Comparison of ENCODE assay signal across 28 mouse cellular contexts in the genomic region with DNA sequence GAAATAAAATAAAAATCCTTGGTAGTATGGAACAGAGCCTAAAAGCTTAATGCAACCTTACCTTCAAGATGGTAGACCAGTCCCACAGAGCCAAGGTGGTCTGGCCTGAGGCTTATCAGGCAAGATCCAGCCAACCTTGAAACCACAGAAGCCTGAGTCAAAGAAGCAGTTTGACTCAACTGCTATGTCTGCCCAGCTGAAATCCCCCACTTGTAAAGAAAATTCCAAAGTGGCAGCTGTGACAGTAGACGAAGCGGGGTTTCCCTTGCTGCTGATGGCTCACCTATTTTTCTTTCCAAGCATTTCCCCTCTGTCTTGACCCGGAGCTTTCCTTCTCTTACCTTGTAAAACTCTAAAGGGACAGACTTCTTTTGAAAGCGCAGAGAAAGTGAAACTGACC. TPM values are rescaled to one million over a fixed set of nuclear protein-coding genes. Genes with fewer than 3 reads are reported as not detected.
DNase-seq lines count a peak whose midpoint lies in the region; ATAC-seq and TF ChIP-seq lines count a peak whose summit lies in the region.
"Had no signal": no experiment of that assay in that cellular context is flagged by ENCODE, and none has a peak within 500 bp of the region (broad histone marks: within the 10 kb centered on the region; RNA-seq: fewer than 3 reads in every experiment).

No protein-coding gene starts in this region.

- H3K27me3 ChIP-seq in MEL (ENCODE audit: control insufficient read depth in 1 of 2, insufficient read depth in 2 of 2, low read length in 2 of 2) = peaks cover 2% of the 10 kb centered on the region in 2 experiments; a peak in 1 of 4 replicates
- H3K27me3 ChIP-seq in forebrain, embryonic 11.5 days (ENCODE audit: control insufficient read depth, insufficient read depth, low read length) = no peaks in the 10 kb centered on the region
- H3K27me3 ChIP-seq: heart, embryonic 15.5 days; liver, embryonic 15.5 days; midbrain, embryonic 12.5 days had no signal

- H3K4me1 ChIP-seq in MEL (ENCODE audit: control insufficient read depth in 1 of 2, insufficient read depth in 2 of 2, low read length in 2 of 2) = peaks cover 4 to 20% of the 10 kb centered on the region in 2 experiments
- H3K4me1 ChIP-seq in forebrain, embryonic 11.5 days (replicated peaks; ENCODE audit: control insufficient read depth, insufficient read depth, low read length) = no peaks in the 10 kb centered on the region
- H3K4me1 ChIP-seq: forebrain, embryonic 10.5 days; heart, embryonic 15.5 days; liver, embryonic 15.5 days; midbrain, embryonic 12.5 days had no signal

- DNase-seq in 416B (ENCODE audit: low read depth) = peak; percentile 45
- peak; percentile 58 for DNase-seq in A20 (ENCODE audit: low read depth, low spot score)
- DNase-seq in MEL (ENCODE audit: low read depth, low spot score) = peak; percentile 12
- DNase-seq in induced T-regulatory cell, adult 2 months (ENCODE audit: low read depth) = peak; percentile 1
- DNase-seq in urinary bladder, postnatal 10 days (ENCODE audit: low spot score) = no peak
- DNase-seq in forebrain, embryonic 11.5 days (ENCODE audit: low spot score) = no peak
- no peak for DNase-seq in retina, embryonic 14.5 days (ENCODE audit: low spot score)
- no peak for DNase-seq in testis, postnatal 14 days (ENCODE audit: low spot score)
- DNase-seq: adrenal gland, postnatal 10 days; cerebellum, adult 8-10 months; cerebellum, postnatal 36 days; forebrain, postnatal 0 days; heart, postnatal 4 days; kidney, postnatal 25 days; layer of hippocampus, postnatal 36 days; lung, postnatal 4 days; right cerebral cortex, postnatal 14 days had no signal

- no peak for TF ChIP-seq POLR2A in MEL (IDR thresholded peaks at IDR 0.05; ENCODE audit: control insufficient read depth in 1 of 2, insufficient read depth in 1 of 2, low read depth in 1 of 2, low read length in 2 of 2, poor library complexity in 1 of 2)

- no peak for TF ChIP-seq CTCF in MEL (IDR thresholded peaks at IDR 0.05 in 2 of 3, conservative IDR thresholded peaks at IDR 0.05 in 1 of 3; ENCODE audit: control insufficient read depth in 1 of 3, insufficient read depth in 1 of 3, low read depth in 2 of 3, low read length in 3 of 3, poor library complexity in 1 of 3, severe bottlenecking in 1 of 3)

- no peak for TF ChIP-seq RAD21 in MEL (IDR thresholded peaks at IDR 0.05; ENCODE audit: low read depth, low read length)

- 90% methylated on average over 4 of the region's 4 CpGs for WGBS in forebrain, embryonic 11.5 days

- H3K36me3 ChIP-seq in MEL (ENCODE audit: control insufficient read depth in 1 of 2, insufficient read depth in 2 of 2, low read length in 2 of 2) = peaks cover 0 to 26% of the 10 kb centered on the region in 2 experiments; a peak in 2 of 4 replicates
- no peaks in the 10 kb centered on the region for H3K36me3 ChIP-seq in forebrain, embryonic 11.5 days (ENCODE audit: control insufficient read depth, insufficient read depth, low read length)
- H3K36me3 ChIP-seq: forebrain, embryonic 10.5 days; heart, embryonic 15.5 days; liver, embryonic 15.5 days; midbrain, embryonic 12.5 days had no signal

- no peak for ATAC-seq in forebrain, embryonic 11.5 days (replicated peaks; ENCODE audit: low FRiP score)
- ATAC-seq: forebrain, postnatal 0 days; hindbrain, embryonic 16.5 days; intestine, embryonic 16.5 days had no signal

- H3K4me3 ChIP-seq in MEL (ENCODE audit: control insufficient read depth in 1 of 2, insufficient read depth in 1 of 2, low read depth in 2 of 2, low read length in 2 of 2) = peak overlapping the region; percentile 22 to 42; a peak in 3 of 4 replicates
- no peak overlapping the region for H3K4me3 ChIP-seq in forebrain, embryonic 11.5 days (ENCODE audit: low read depth, low read length)
- H3K4me3 ChIP-seq: forebrain, embryonic 10.5 days; heart, embryonic 15.5 days; layer of hippocampus, adult 2 months; liver, embryonic 15.5 days; midbrain, embryonic 12.5 days had no signal

- TF ChIP-seq EP300 in MEL (IDR thresholded peaks at IDR 0.05; ENCODE audit: low read depth in 1 of 2, low read length in 2 of 2) = no peak

- H3K9ac ChIP-seq in MEL (ENCODE audit: control insufficient read depth, low read depth, low read length, poor library complexity, severe bottlenecking) = no peak overlapping the region
- no peak overlapping the region for H3K9ac ChIP-seq in forebrain, embryonic 11.5 days (ENCODE audit: low read length)
- H3K9ac ChIP-seq: forebrain, postnatal 0 days; heart, embryonic 15.5 days; liver, embryonic 15.5 days; midbrain, embryonic 12.5 days had no signal

- H3K4me2 ChIP-seq in forebrain, embryonic 11.5 days (ENCODE audit: low read depth, low read length, severe bottlenecking) = no peak overlapping the region
- H3K4me2 ChIP-seq: heart, embryonic 15.5 days; liver, embryonic 15.5 days; midbrain, embryonic 12.5 days had no signal

- H3K9me3 ChIP-seq in MEL (replicated peaks; ENCODE audit: insufficient read depth, low read length) = no peaks in the 10 kb centered on the region
- no peaks in the 10 kb centered on the region for H3K9me3 ChIP-seq in forebrain, embryonic 11.5 days (ENCODE audit: control insufficient read depth, low read length)
- H3K9me3 ChIP-seq: forebrain, embryonic 10.5 days; heart, embryonic 15.5 days; liver, embryonic 15.5 days; midbrain, embryonic 12.5 days had no signal

- no peak overlapping the region for H3K27ac ChIP-seq in MEL (ENCODE audit: control insufficient read depth, low read depth, low read length)
- H3K27ac ChIP-seq in forebrain, embryonic 11.5 days (ENCODE audit: low read depth, low read length) = no peak overlapping the region
- H3K27ac ChIP-seq: forebrain, embryonic 10.5 days; heart, embryonic 15.5 days; layer of hippocampus, adult 2 months; liver, embryonic 15.5 days; midbrain, embryonic 12.5 days had no signal

- no peaks in the 10 kb centered on the region for H3K79me2 ChIP-seq in MEL (ENCODE audit: control insufficient read depth, insufficient read depth, low read length, poor library complexity)

TF ChIP-seq in MEL, 35 proteins besides CTCF, POLR2A, EP300 and RAD21:
- no peak for TF ChIP-seq E2F4 (IDR thresholded peaks at IDR 0.05; ENCODE audit: borderline replicate concordance, low read depth, low read length)
- TF ChIP-seq ELF1 (IDR thresholded peaks at IDR 0.05; ENCODE audit: low read depth, low read length) = no peak
- no peak for TF ChIP-seq KAT2A (conservative IDR thresholded peaks at IDR 0.05; ENCODE audit: low read depth, low read length)
- no peak for TF ChIP-seq MAZ (IDR thresholded peaks at IDR 0.05; ENCODE audit: low read depth, low read length)
- no peak for TF ChIP-seq ZC3H11A (IDR thresholded peaks at IDR 0.05; ENCODE audit: low read depth, low read length)
- no peak for TF ChIP-seq ZNF384 (IDR thresholded peaks at IDR 0.05; ENCODE audit: low read depth, low read length)

RNA-seq across cellular contexts. Expression of gene Il5ra, which starts 23.2 kb away (rescaled TPM):
- total RNA-seq in MEL (2012; rRNA removed) = not detected in 2 replicates
- polyA plus RNA-seq in MEL (2012; ENCODE audit: insufficient read depth in 1 of 2, insufficient read length in 2 of 2, low read depth in 1 of 2, low replicate concordance in 2 of 2, missing spikeins in 1 of 2) = under 1 TPM in 1 of 2 experiments, not detected in 1; 0.10 TPM
- polyA plus RNA-seq in forebrain, embryonic 11.5 days (2014; fragmentation: Nextera tagmentation; extraction: Ambion mirVana) = not detected in 2 replicates
- total RNA-seq: forebrain, postnatal 0 days; layer of hippocampus, adult 2 months; layer of hippocampus, postnatal 36 days; left cerebral cortex, postnatal 10 days had no signal
- polyA plus RNA-seq: embryonic facial prominence, embryonic 11.5 days; forebrain, embryonic 10.5 days; heart, embryonic 15.5 days; hindbrain, embryonic 16.5 days; intestine, embryonic 16.5 days; kidney, embryonic 14.5 days; limb, embryonic 11.5 days; midbrain, embryonic 12.5 days had no signal

RNA-seq across cellular contexts. Expression of gene Trnt1, which starts 43.3 kb away (rescaled TPM):
- 107 and 131 TPM in 2 replicates for total RNA-seq in MEL (2012; rRNA removed)
- 10 to 100 TPM; 63.9 to 87.1 TPM for polyA plus RNA-seq in MEL (2012; ENCODE audit: insufficient read depth in 1 of 2, insufficient read length in 2 of 2, low read depth in 1 of 2, low replicate concordance in 2 of 2, missing spikeins in 1 of 2)
- polyA plus RNA-seq in forebrain, embryonic 11.5 days (2014; fragmentation: Nextera tagmentation; extraction: Ambion mirVana) = 77.5 and 89.6 TPM in 2 replicates

Comparison
In these comparisons a context has a peak if more than half of its experiments do, and no peak if none do; other contexts are left out.
1. DNase-seq: peak in 416B (single experiment), A20 (single experiment), MEL (single experiment) and induced T-regulatory cell, adult 2 months (single experiment); none in urinary bladder, postnatal 10 days (single experiment), forebrain, embryonic 11.5 days (single experiment), retina, embryonic 14.5 days (single experiment) and testis, postnatal 14 days (single experiment).